Mouse (Mus musculus) lung, adult 2 months (tissue): Measurements from ENCODE around the gene Serpinb6a.

ENCODE experiments used
- CTCF ChIP-seq: fragments of 200-500 bp; IDR thresholded peaks from 2 replicates; pipeline ENCODE4 v1.5.1; 2011; ENCODE audit warnings: mild to moderate bottlenecking, low read length, control low read depth; ENCODE audit not compliant: insufficient read depth
- POLR2A ChIP-seq: fragments of 200-500 bp; IDR thresholded peaks from 2 replicates; pipeline ENCODE4 v1.6.1; 2011; ENCODE audit warnings: low read depth, mild to moderate bottlenecking, control low read depth, low read length, borderline replicate concordance; ENCODE audit errors: extremely low read depth

DNA sequence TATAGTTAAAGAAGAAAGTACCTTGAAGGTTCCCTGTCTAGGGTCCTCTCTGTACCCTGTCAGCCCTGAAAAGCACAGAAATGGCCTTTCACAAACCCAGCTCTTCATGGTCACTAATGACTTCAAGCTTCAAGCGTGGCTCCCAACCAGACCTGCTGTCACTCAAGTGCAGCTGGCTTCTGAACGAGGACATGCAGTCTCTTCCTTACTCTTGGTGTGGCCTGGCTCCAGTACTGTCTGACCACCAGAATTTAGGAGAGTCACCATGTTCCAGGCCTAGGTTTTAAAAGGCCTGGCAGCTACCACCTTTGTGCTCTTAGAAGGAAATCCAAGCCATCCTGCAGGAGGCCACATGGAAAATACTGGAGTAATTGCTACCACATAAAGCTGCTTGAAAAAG, 72.3 kb downstream of the Serpinb6a start:
- no peak for TF ChIP-seq POLR2A
- no peak for TF ChIP-seq CTCF
